Mouse (Mus musculus) kidney, embryonic 15.5 days (tissue): ENCODE measurements around the gene Olfr1382. TPM values are rescaled to one million over a fixed set of nuclear protein-coding genes. Genes with fewer than 3 reads are reported as not detected.
"Not testable (repeated sequence)": the region's sequence is repeated elsewhere in the genome, so short reads cannot be mapped to it uniquely, and the experiment has no call there.

Experiments used
- ATAC-seq: fragments of 200-750 bp; cut with Nextera tagmentation; replicated peaks from 2 replicates; pipeline ENCODE4 v1.8.0; 2017; ENCODE audit warnings: moderate TSS enrichment; ENCODE audit not compliant: low FRiP score
- H3K27ac ChIP-seq: fragments of 300-500 bp; sonication (generic); 2 replicates; pipeline ENCODE4 v1.5.1; 2015; ENCODE audit warnings: mild to moderate bottlenecking, inconsistent platforms
- H3K27me3 ChIP-seq: fragments of 300-500 bp; sonication (generic); 2 replicates; pipeline ENCODE4 v1.6.1; 2015; ENCODE audit warnings: inconsistent platforms
- H3K36me3 ChIP-seq: fragments of 300-500 bp; sonication (generic); 2 replicates; pipeline ENCODE4 v1.6.1; 2015; ENCODE audit warnings: inconsistent platforms
- H3K4me1 ChIP-seq: fragments of 300-500 bp; sonication (generic); 2 replicates; pipeline ENCODE4 v1.6.1; 2015; ENCODE audit warnings: inconsistent platforms
- H3K4me2 ChIP-seq: fragments of 300-500 bp; sonication (generic); 2 replicates; pipeline ENCODE4 v1.6.1; 2015; ENCODE audit warnings: moderate library complexity, mild to moderate bottlenecking, inconsistent platforms
- H3K4me3 ChIP-seq: fragments of 300-500 bp; sonication (generic); replicated peaks from 2 replicates; pipeline ENCODE4 v1.5.1; 2015; ENCODE audit warnings: mild to moderate bottlenecking, inconsistent platforms
- H3K9ac ChIP-seq: fragments of 300-500 bp; sonication (generic); 2 replicates; pipeline ENCODE4 v1.6.1; 2015; ENCODE audit warnings: mild to moderate bottlenecking, inconsistent platforms
- H3K9me3 ChIP-seq: fragments of 300-500 bp; sonication (generic); replicated peaks from 2 replicates; pipeline ENCODE4 v1.6.1; 2016; ENCODE audit warnings: inconsistent platforms
- WGBS: fragments of 180-500 bp; shearing (Covaris S2); methylation state at CpG from one replicate; pipeline ENCODE4 v1.1.7; 2015; ENCODE audit warnings: mixed read lengths; 5-methylcytosine and 5-hydroxymethylcytosine counted together
- polyA plus RNA-seq: library from polyadenylated mRNA; unstranded; fragments of >200 nt; fragmentation: Nextera tagmentation; extraction: Ambion mirVana; gene quantifications from 2 replicates; pipeline ENCODE4 v1.2.1, GENCODE M21; 2015

Gene Olfr1382
- not detected in 2 replicates for polyA plus RNA-seq

- H3K4me3 ChIP-seq = no peak within 1 kb of the TSS
- no peak within 1 kb of the TSS for H3K9ac ChIP-seq
- H3K27ac ChIP-seq = no peak within 1 kb of the TSS
- H3K27me3 ChIP-seq = no peaks in the 10 kb centered on the region
- H3K36me3 ChIP-seq = no peaks in the 10 kb centered on the region
- WGBS = 85% methylated on average over 3 of the region's 3 CpGs
- H3K4me1 ChIP-seq = no peaks in the 10 kb centered on the region
- H3K9me3 ChIP-seq = no peaks in the 10 kb centered on the region
- H3K4me2 ChIP-seq = no peak within 1 kb of the TSS
- ATAC-seq = no peak
These were observed at the start of gene Olfr1382 for GRCm38 (mm10) chr11:49527947-49528346. Olfr1382 (plus strand) TSS chr11:49528247.

GRCm38 (mm10) chr11:49485973-49486372 is 42.1 kb upstream of the Olfr1382 start:
- H3K4me3 ChIP-seq = no peak overlapping the region
- H3K4me2 ChIP-seq = no peak overlapping the region
- no peaks in the 10 kb centered on the region for H3K4me1 ChIP-seq
- no peak overlapping the region for H3K27ac ChIP-seq
- H3K9me3 ChIP-seq = no peaks in the 10 kb centered on the region
- no peaks in the 10 kb centered on the region for H3K27me3 ChIP-seq
- H3K36me3 ChIP-seq = no peaks in the 10 kb centered on the region
- H3K9ac ChIP-seq = no peak overlapping the region
- ATAC-seq = peak; percentile 86
- 7% methylated on average over 4 of the region's 4 CpGs for WGBS

- not testable (repeated sequence) for H3K4me1 ChIP-seq, H3K4me2 ChIP-seq, ATAC-seq, H3K27me3 ChIP-seq, H3K36me3 ChIP-seq, H3K9me3 ChIP-seq, H3K4me3 ChIP-seq, H3K27ac ChIP-seq, H3K9ac ChIP-seq
- 77% methylated on average over 1 of the region's 1 CpGs for WGBS
These were observed 39.3 kb upstream of the Olfr1382 start, which contains the start of gene Olfr1385 for GRCm38 (mm10) chr11:49488770-49489169. Olfr1385 (plus strand) TSS chr11:49489070.

DNA sequence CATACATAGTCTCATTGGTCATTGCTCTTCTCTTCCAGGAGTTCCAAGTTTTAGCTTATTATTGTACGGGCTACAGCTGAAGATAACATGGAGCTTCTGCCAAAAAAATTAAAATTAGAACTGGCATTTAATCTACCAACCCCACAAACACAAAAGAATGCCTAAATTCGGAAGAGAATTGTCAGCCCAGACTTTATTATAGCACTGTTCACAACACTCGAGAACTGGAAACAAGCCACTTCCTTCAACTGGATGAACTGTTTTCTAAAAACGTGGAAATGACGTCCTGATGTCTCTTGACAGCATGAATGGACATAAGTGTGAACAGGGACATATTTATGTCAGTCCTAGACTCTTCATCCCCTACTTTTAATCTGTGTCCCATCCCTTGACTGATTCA is 10.0 kb upstream of the Olfr1382 start:
- WGBS = 75% methylated on average over 5 of the region's 5 CpGs
- no peaks in the 10 kb centered on the region for H3K9me3 ChIP-seq
- no peak overlapping the region for H3K4me2 ChIP-seq
- no peaks in the 10 kb centered on the region for H3K36me3 ChIP-seq
- no peak overlapping the region for H3K4me3 ChIP-seq
- no peaks in the 10 kb centered on the region for H3K27me3 ChIP-seq
- H3K27ac ChIP-seq = no peak overlapping the region
- ATAC-seq = no peak
- no peak overlapping the region for H3K9ac ChIP-seq
- H3K4me1 ChIP-seq = no peaks in the 10 kb centered on the region

DNA sequence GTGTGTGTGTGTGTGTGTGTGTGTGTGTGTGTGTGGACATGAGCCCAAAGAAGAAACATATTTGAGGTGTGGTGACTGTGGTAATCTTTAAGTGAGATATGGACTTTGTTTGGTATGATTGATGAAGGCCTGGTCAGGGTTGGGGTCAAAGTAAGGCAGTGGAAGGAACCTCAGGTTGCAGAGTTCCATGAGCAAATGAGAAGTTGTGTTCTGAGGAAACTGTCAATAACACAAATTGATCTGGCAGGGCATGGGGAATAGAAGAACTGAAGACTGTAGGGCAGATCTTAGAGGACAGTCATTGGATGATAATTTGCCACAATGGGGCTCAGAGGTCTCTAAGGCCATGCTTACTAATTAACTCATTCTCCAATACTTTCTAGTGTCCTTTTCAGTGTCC is 8.7 kb upstream of the Olfr1382 start, which contains the start of gene Olfr1383:
Gene Olfr1383, plus strand, starts transcription at position 301 of the 400 bp plus-strand sequence.
- Histone ChIP-seq H3K27ac (no peak within 1 kb of the TSS), H3K9me3 (no peaks in the 10 kb centered on the region), H3K4me2 (no peak within 1 kb of the TSS), H3K9ac (no peak within 1 kb of the TSS), H3K36me3 (no peaks in the 10 kb centered on the region), H3K4me3 (no peak within 1 kb of the TSS), H3K4me1 (no peaks in the 10 kb centered on the region), H3K27me3 (no peaks in the 10 kb centered on the region)
- no peak for ATAC-seq

DNA sequence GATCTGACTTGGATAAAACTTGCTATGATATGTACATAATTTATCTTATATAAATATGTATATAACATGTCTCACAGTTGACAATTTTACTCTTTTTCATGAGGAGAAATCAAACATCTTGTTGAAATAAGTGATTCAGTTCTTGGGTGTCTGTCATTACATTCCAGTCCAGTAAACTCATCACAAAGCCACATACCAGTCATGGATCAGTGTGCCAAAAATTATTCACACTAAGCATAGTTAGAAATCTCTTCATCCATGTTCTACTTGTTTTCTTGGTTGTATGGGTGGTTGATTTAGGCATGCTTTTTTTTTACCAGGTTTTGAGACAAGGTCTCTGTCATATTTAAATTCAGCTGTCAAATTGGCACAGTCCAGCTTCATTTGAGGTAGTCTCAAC is 4.7 kb downstream of the Olfr1382 start:
- H3K9ac ChIP-seq = no peak overlapping the region
- no peak overlapping the region for H3K4me2 ChIP-seq
- H3K36me3 ChIP-seq = no peaks in the 10 kb centered on the region
- H3K4me1 ChIP-seq = no peaks in the 10 kb centered on the region
- no peak overlapping the region for H3K27ac ChIP-seq
- H3K9me3 ChIP-seq = no peaks in the 10 kb centered on the region
- ATAC-seq = no peak
- H3K27me3 ChIP-seq = no peaks in the 10 kb centered on the region
- no peak overlapping the region for H3K4me3 ChIP-seq

DNA sequence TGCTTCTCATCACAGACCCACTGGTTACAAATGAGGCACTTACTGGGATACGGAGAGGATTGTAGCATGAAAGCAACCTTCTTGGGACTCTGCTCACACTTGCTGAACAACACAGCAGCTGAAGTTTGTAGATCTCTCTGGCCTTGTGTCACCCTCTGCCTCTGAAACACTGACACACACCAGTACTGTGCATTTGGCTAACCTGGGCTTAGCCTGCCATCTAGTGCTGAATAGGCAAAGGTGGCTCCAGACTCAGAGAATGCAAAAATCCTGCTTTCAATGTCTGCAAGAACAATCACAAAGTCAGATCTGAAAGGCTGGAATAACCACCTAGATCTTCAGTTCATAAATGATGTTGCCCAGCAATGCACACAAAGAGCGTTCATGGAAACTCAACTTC is 8.6 kb downstream of the Olfr1382 start:
- not testable (repeated sequence) for H3K4me1 ChIP-seq, H3K4me2 ChIP-seq, H3K27me3 ChIP-seq, H3K9ac ChIP-seq, H3K27ac ChIP-seq, H3K9me3 ChIP-seq, ATAC-seq, H3K4me3 ChIP-seq, H3K36me3 ChIP-seq
- 85% methylated on average over 2 of the region's 2 CpGs for WGBS

GRCm38 (mm10) chr11:49543149-49543548 is 15.1 kb downstream of the Olfr1382 start, which contains the start of gene Olfr1381:
Olfr1381 (plus strand) TSS chr11:49543449.
- ATAC-seq = not testable (repeated sequence)
- WGBS = 52% methylated on average over 3 of the region's 3 CpGs

DNA sequence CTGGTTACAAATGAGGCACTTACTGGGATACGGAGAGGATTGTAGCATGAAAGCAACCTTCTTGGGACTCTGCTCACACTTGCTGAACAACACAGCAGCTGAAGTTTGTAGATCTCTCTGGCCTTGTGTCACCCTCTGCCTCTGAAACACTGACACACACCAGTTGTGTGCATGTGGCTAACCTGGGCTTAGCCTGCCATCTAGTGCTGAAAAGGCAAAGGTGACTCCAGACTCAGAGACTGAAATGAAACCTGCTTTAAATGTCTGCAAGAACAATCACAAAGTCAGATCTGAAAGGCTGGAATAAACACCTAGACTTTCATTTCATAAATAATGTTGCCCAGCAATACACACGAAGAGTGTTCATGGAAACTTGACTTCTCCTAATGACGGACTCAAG is 26.0 kb downstream of the Olfr1382 start:
- not testable (repeated sequence) for H3K4me1 ChIP-seq, H3K4me3 ChIP-seq, H3K9ac ChIP-seq, H3K4me2 ChIP-seq, H3K27ac ChIP-seq, H3K36me3 ChIP-seq, H3K27me3 ChIP-seq, ATAC-seq, H3K9me3 ChIP-seq
- 70% methylated on average over 3 of the region's 3 CpGs for WGBS

More at GRCm38 (mm10) chr11:49543149-49543548, 15.1 kb downstream of the Olfr1382 start, which contains the start of gene Olfr1381:
- H3K4me2 ChIP-seq, H3K9me3 ChIP-seq, H3K36me3 ChIP-seq, H3K4me3 ChIP-seq, H3K9ac ChIP-seq, H3K27ac ChIP-seq, H3K27me3 ChIP-seq, H3K4me1 ChIP-seq: not testable (repeated sequence)

DNA sequence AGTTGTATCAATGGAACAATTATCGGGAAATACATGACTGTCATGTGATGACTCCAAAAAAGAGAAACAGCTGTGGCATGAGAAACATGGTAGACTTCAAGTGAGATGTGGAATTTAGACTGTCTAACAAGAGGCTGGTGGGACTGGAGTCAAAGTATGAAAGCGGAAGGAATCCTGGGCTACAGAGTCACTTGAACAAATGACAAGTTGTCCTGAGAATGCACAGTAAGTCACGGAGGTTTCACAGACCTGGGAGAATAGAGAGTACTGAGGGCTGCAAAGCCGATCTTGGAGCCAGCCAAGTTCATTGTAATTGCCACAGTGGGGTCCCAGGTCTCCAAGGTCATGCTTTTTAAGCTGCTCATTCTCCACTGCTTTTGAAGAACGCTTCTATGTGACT is 28.5 kb downstream of the Olfr1382 start, which contains the start of gene Olfr1380:
Gene Olfr1380, plus strand, starts transcription at position 301 of the 400 bp plus-strand sequence.
- not testable (repeated sequence) for H3K27me3 ChIP-seq, H3K4me2 ChIP-seq, H3K9ac ChIP-seq, H3K4me1 ChIP-seq, H3K27ac ChIP-seq, ATAC-seq, H3K4me3 ChIP-seq, H3K9me3 ChIP-seq, H3K36me3 ChIP-seq
- 73% methylated on average over 5 of the region's 5 CpGs for WGBS

GRCm38 (mm10) chr11:49575054-49575453 is 47.0 kb downstream of the Olfr1382 start:
- H3K27ac ChIP-seq, ATAC-seq, H3K9me3 ChIP-seq, H3K4me3 ChIP-seq, H3K4me2 ChIP-seq, H3K27me3 ChIP-seq, H3K4me1 ChIP-seq, H3K36me3 ChIP-seq, H3K9ac ChIP-seq: not testable (repeated sequence)
- 46% methylated on average over 2 of the region's 2 CpGs for WGBS

- not testable (repeated sequence) for H3K36me3 ChIP-seq, H3K9ac ChIP-seq, H3K4me2 ChIP-seq, H3K9me3 ChIP-seq, H3K27ac ChIP-seq, H3K4me3 ChIP-seq, H3K27me3 ChIP-seq, H3K4me1 ChIP-seq, ATAC-seq
- 84% methylated on average over 8 of the region's 8 CpGs for WGBS
These were observed 52.4 kb downstream of the Olfr1382 start for GRCm38 (mm10) chr11:49580452-49580851.
